Mouse (Mus musculus) hindbrain, embryonic 11.5 days (tissue): ENCODE results near the gene 2210016F16Rik. TPM values are rescaled to one million over a fixed set of nuclear protein-coding genes. Genes with fewer than 3 reads are reported as not detected.
"Not testable (repeated sequence)": the region's sequence is repeated elsewhere in the genome, so short reads cannot be mapped to it uniquely, and the experiment has no call there.

Source experiments
- ATAC-seq: fragments of 200-750 bp; cut with Nextera tagmentation; 2 replicates; pipeline ENCODE4 v1.8.0; 2017; ENCODE audit warnings: mild to moderate bottlenecking, moderate TSS enrichment, moderate library complexity; ENCODE audit not compliant: low FRiP score
- DNase-seq: peaks from one replicate; pipeline ENCODE4 v3.0.0-alpha.2; 2015; ENCODE audit warnings: low spot score
- H3K27ac ChIP-seq: fragments of 300-500 bp; sonication (generic); 2 replicates; pipeline ENCODE4 v1.5.1; 2014; ENCODE audit warnings: mild to moderate bottlenecking, low read depth, low read length
- H3K27me3 ChIP-seq: fragments of 300-500 bp; sonication (generic); 2 replicates; pipeline ENCODE4 v1.6.1; 2014; ENCODE audit warnings: mild to moderate bottlenecking, low read length, moderate library complexity, mixed read lengths; ENCODE audit not compliant: control insufficient read depth, insufficient read depth
- H3K36me3 ChIP-seq: fragments of 300-500 bp; sonication (generic); 2 replicates; pipeline ENCODE4 v1.6.1; 2014; ENCODE audit warnings: mild to moderate bottlenecking, low read length, moderate library complexity, mixed read lengths; ENCODE audit not compliant: control insufficient read depth, insufficient read depth
- H3K4me1 ChIP-seq: fragments of 300-500 bp; sonication (generic); replicated peaks from 2 replicates; pipeline ENCODE4 v1.6.1; 2014; ENCODE audit warnings: low read length, mixed read lengths; ENCODE audit not compliant: control insufficient read depth, insufficient read depth
- H3K4me2 ChIP-seq: fragments of 300-500 bp; sonication (generic); replicated peaks from 2 replicates; pipeline ENCODE4 v1.6.1; 2014; ENCODE audit warnings: mild to moderate bottlenecking, low read depth, low read length
- H3K4me3 ChIP-seq: fragments of 300-500 bp; sonication (generic); 2 replicates; pipeline ENCODE4 v1.5.1; 2014; ENCODE audit warnings: low read depth, low read length
- H3K9ac ChIP-seq: fragments of 300-500 bp; sonication (generic); 2 replicates; pipeline ENCODE4 v1.6.1; 2014; ENCODE audit warnings: low read depth, low read length
- H3K9me3 ChIP-seq: fragments of 300-500 bp; sonication (generic); 2 replicates; pipeline ENCODE4 v1.6.1; 2016; ENCODE audit warnings: low read length; ENCODE audit not compliant: control insufficient read depth
- WGBS: fragments of 180-500 bp; shearing (Covaris S2); extraction: QIAGEN DNeasy Blood & Tissue Kit; methylation state at CpG from one replicate; pipeline ENCODE4 v1.1.7; 2014; 5-methylcytosine and 5-hydroxymethylcytosine counted together
- polyA plus RNA-seq: library from polyadenylated mRNA; unstranded; fragments of >200 nt; fragmentation: Nextera tagmentation; extraction: Ambion mirVana; gene quantifications from 2 replicates; pipeline ENCODE4 v1.2.1, GENCODE M21; 2014

2210016F16Rik gene
- polyA plus RNA-seq, 1 experiment from 2014 or later: 31.6 TPM

DNA sequence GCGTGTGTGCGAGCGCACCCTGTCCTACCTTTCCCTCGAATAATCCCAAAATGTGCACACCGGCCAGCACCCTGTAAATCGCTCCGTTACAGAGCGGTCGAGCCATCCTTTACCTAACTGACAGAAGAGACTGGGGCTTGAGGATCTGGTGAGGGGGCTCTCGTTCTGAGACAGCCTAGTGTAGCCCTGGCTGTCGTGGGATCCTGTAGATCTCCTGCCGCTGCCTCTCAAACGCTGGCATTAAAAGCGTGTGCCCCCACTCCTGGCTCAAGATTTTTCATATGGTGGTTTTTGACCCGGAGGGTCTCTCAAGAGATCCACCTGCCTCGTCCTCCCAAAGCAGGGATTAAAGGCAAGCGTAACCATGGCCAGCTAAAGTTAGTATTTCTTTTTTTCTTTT lies 18.2 kb upstream of the 2210016F16Rik start, which contains the start of gene Hnrnpk:
Gene Hnrnpk, minus strand, starts transcription at position 101 of the 400 bp plus-strand sequence.
- H3K27me3 ChIP-seq, H3K9me3 ChIP-seq, ATAC-seq, H3K4me1 ChIP-seq, H3K36me3 ChIP-seq: not testable (repeated sequence)
- DNase-seq: peak; percentile 27
- peak within 1 kb of the TSS; percentile 98 for H3K27ac ChIP-seq
- WGBS: 8% methylated on average over 17 of the region's 17 CpGs
- peak within 1 kb of the TSS; percentile 82 for H3K4me3 ChIP-seq
- H3K9ac ChIP-seq: peak within 1 kb of the TSS; percentile 100
- H3K4me2 ChIP-seq: peak within 1 kb of the TSS; percentile 58

DNA sequence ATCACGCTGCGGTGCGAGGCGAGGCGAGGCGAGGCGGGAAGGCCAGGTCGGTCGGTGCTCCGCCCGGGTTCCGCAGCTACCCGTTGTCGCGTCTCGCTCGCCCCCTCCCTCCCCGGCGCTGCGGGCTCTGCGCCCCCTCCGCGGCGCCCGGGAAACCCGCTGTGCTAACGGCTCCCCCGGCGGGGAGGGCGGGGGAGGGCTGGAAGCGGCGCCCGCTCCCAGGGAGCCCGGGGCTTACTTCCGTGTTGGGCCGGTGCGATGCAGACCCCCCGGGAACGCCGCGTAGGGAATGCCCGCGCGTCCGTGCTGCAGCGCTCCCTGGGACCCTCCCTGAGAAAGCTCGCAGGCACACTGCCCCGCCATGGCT lies 17.7 kb upstream of the 2210016F16Rik start:
- Histone ChIP-seq H3K27me3 (no peaks in the 10 kb centered on the region), H3K4me1 (no peaks in the 10 kb centered on the region), H3K9me3 (no peaks in the 10 kb centered on the region), H3K9ac (peak overlapping the region; percentile 100), H3K36me3 (peaks cover 1% of the 10 kb centered on the region), H3K27ac (peak overlapping the region; percentile 98), H3K4me2 (peak overlapping the region; percentile 58), H3K4me3 (peak overlapping the region; percentile 82)
- peak; percentile 67 for ATAC-seq
- WGBS: 0% methylated on average over 17 of the region's 48 CpGs
- no peak for DNase-seq

DNA sequence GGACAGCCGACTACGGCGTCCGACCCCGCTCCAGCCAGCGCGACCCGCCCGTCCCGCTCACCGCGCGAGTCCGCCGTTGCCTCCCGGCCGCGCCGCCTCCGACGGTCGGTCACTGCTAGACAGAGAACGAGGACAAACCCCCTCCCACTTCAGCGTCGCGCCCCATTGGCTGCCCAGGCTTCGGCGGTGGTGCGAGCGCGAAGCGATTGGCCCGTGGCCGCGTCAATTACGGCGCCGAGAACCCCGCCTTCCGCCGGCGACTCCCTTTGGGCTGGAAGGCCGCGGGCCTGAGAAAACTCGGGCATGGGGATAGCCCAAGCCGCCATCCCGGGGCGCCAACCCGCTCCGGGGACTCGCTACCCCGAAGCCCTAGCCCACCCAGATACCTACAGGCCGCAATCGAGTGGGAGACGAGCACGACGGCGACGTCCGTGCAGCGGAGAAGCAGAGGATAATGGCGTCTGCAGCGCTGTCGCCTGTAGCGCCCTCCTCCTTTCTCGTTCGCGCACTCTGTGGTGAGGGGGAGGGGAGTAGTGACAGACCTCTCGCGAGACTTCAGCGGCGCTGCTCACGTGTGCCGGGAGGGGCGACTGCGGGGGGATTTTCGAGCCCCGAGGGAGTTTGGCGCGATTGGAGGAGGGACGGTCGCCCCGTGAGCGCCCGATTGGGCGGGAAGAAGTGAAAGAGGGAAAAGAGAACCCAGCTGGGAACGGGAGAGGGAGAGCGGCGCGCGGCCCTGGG lies 17.1 kb upstream of the 2210016F16Rik start, which contains the start of gene Rmi1:
Gene Rmi1, plus strand, starts transcription at position 246 of the 741 bp plus-strand sequence.
- Histone ChIP-seq H3K9ac (peak within 1 kb of the TSS; percentile 100), H3K27ac (peak within 1 kb of the TSS; percentile 98), H3K9me3 (no peaks in the 10 kb centered on the region), H3K27me3 (no peaks in the 10 kb centered on the region), H3K4me3 (peak within 1 kb of the TSS; percentile 82), H3K36me3 (peaks cover 4% of the 10 kb centered on the region), H3K4me2 (peak within 1 kb of the TSS; percentile 64), H3K4me1 (no peaks in the 10 kb centered on the region)
- under 1% methylated on average over 70 of the region's 91 CpGs for WGBS
- DNase-seq (peak; percentile 98), ATAC-seq (peak; percentile 96)

DNA sequence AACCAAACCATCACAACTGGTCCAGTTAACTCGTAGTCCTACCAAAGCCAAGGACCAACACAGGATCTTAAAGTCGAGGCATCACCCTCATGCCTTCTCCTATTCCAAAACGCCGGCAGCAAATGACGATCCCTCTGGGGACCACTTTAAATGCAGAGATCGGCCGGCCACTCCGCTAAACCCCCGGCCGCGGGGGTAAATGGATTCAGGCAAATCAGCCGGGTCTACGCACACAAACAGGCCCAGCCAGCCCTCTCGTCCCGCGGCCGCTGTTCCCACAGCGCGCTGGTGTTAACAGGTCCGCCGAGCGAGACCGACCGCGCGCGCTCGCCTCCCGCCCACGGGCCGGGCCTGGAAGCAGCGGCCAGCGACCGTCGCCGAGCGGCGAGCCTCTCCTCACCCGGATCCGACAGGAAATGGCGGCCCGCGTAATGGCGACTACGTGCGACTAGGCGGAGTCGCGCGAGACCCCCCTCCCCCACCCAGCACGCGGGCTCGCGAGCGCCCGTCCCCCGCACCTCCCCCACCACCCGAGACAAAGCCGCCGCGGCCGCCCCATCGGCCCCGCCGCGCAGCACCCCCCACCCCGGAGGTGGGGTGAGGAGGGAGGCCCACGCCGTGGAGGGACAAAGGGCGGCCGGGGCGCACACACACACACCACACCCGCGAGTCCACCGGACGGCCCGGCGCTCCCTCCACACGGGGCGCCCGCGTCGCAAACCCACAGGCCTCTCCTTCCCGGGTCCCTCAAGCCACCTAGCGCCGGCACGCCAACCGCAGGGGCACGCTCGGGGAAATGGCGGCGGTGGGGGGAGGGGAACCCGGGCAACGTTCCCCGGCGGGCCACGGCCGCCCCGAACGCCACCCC lies 16.3 kb upstream of the 2210016F16Rik start:
- Histone ChIP-seq H3K9me3 (no peaks in the 10 kb centered on the region), H3K4me2 (peak overlapping the region; percentile 64), H3K9ac (peak overlapping the region; percentile 100), H3K27me3 (no peaks in the 10 kb centered on the region), H3K27ac (peak overlapping the region; percentile 98), H3K4me3 (peak overlapping the region; percentile 82), H3K36me3 (peaks cover 4% of the 10 kb centered on the region), H3K4me1 (no peaks in the 10 kb centered on the region)
- peak; percentile 66 for ATAC-seq
- under 1% methylated on average over 42 of the region's 100 CpGs for WGBS
- DNase-seq: peak; percentile 84

DNA sequence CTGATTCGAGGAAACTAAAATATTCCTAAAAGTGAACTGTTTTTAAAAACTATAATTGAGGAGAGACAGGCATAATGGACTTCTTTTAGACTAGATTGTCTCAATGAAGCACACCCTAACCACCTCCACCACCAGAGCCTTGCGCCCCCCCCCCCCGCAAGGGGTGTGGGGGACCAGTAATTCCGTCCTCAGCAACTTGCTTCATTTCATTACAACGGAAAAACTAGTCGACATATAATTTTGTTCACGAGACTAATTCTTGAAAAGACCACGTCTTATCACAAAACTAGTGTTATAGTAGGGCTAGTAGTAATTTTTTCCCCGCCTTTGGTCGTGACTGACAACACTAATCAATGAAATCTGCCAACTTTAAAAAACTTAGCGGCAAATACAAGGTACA lies 15.6 kb upstream of the 2210016F16Rik start:
- Histone ChIP-seq H3K4me3 (peak overlapping the region; percentile 82), H3K36me3 (peaks cover 8% of the 10 kb centered on the region), H3K4me1 (no peaks in the 10 kb centered on the region), H3K27me3 (no peaks in the 10 kb centered on the region), H3K4me2 (peak overlapping the region; percentile 64), H3K27ac (no peak overlapping the region), H3K9me3 (no peaks in the 10 kb centered on the region), H3K9ac (peak overlapping the region; percentile 100)
- WGBS: 1% methylated on average over 11 of the region's 11 CpGs
- ATAC-seq (no peak), DNase-seq (peak; percentile 46)

DNA sequence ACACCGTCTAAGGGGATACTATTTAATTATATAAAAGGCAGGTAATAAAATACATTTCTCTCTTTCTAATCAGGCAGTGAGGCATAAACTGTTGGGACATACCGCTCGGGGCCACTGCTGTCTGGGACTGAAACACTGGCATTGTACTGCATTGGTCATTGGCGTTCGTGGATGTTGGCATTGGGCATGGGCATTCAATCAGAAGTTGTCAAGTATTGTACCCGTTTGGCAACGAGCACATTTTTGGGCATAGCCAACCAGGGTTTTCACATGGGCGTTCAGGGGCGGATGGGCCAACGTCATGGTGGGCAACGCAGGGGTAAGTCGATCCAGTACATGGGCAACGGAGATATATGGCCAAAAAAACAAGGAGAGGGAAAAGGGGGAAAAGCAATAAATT lies 12.6 kb upstream of the 2210016F16Rik start:
- Histone ChIP-seq H3K4me1 (no peaks in the 10 kb centered on the region), H3K9ac (no peak overlapping the region), H3K4me3 (no peak overlapping the region), H3K4me2 (no peak overlapping the region), H3K36me3 (peaks cover 14% of the 10 kb centered on the region), H3K9me3 (no peaks in the 10 kb centered on the region), H3K27ac (no peak overlapping the region), H3K27me3 (no peaks in the 10 kb centered on the region)
- ATAC-seq (no peak), DNase-seq (no peak)
- WGBS: 93% methylated on average over 13 of the region's 13 CpGs

DNA sequence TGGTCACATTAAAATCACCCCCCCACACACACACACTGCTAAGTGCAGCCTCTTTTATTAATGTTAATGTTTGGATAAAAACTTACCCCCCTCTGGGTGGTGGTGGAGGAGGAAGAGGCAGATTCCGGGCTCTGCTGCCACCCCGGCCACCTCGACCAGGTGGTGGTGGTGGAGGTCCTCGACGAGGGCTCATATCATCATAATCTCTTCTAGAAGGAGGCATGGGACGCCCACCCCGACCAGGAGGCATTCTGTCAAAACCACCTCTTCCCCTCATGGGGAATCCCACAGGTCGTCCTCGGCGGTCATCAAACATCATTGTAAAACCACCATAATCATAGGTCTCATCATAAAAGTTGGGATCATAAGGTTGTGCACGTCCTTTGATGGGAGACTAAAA lies 9.4 kb upstream of the 2210016F16Rik start:
- not testable (repeated sequence) for H3K27ac ChIP-seq, H3K4me2 ChIP-seq, H3K4me3 ChIP-seq, H3K4me1 ChIP-seq, H3K27me3 ChIP-seq, H3K9me3 ChIP-seq, H3K9ac ChIP-seq, DNase-seq, ATAC-seq
- 87% methylated on average over 11 of the region's 11 CpGs for WGBS
- H3K36me3 ChIP-seq: peaks cover 16% of the 10 kb centered on the region

DNA sequence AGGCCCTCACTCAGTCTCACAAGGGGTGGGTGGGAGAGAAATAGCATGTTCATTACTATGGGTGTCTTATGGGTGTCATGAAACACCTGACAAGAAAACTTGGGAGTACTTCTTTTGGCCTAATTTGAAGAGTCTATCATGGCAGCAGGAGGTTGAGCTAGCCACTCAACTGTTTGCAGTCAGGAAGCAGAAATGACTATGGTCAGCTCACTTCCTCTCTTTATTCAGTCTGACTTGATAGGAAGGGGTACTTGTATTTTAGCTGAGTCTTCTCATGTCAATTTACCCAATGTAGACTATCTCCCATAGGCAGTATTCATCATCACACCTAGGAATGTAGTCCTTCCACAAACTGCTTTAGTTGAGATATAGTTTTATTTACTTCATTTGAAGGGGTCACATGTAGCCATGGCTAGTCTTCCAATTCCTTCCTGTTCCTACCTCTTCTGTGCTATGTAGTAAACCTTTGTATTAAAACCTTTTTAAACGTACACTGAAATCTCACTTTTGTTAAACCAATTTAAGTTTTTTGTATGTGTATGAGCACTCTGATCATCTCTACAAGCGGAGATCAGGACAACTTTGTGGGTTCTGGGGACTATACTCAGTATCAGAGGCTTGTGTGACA lies 4.4 kb upstream of the 2210016F16Rik start:
- no peaks in the 10 kb centered on the region for H3K27me3 ChIP-seq
- H3K27ac ChIP-seq: no peak overlapping the region
- no peaks in the 10 kb centered on the region for H3K4me1 ChIP-seq
- H3K9me3 ChIP-seq: no peaks in the 10 kb centered on the region
- no peak for ATAC-seq
- no peak overlapping the region for H3K9ac ChIP-seq
- H3K4me2 ChIP-seq: no peak overlapping the region
- H3K4me3 ChIP-seq: no peak overlapping the region
- no peak for DNase-seq
- WGBS: 76% methylated on average over 2 of the region's 2 CpGs
- H3K36me3 ChIP-seq: peaks cover 4% of the 10 kb centered on the region; the same call in 1 of the 2 replicates
